Mouse (Mus musculus) midbrain, embryonic 12.5 days (tissue): ENCODE data around the gene Setmar. TPM values are rescaled to one million over a fixed set of nuclear protein-coding genes. Genes with fewer than 3 reads are reported as not detected.

Experiments used
- ATAC-seq: fragments of 200-750 bp; cut with Nextera tagmentation; 2 replicates; pipeline ENCODE4 v1.8.0; 2017; ENCODE audit warnings: low read depth, moderate TSS enrichment, moderate library complexity; ENCODE audit not compliant: low FRiP score
- H3K27ac ChIP-seq: fragments of 300-500 bp; sonication (generic); replicated peaks from 2 replicates; pipeline ENCODE4 v1.5.1; 2016; ENCODE audit warnings: mild to moderate bottlenecking
- H3K27me3 ChIP-seq: fragments of 300-500 bp; sonication (generic); 2 replicates; pipeline ENCODE4 v1.6.1; 2016; ENCODE audit warnings: mild to moderate bottlenecking
- H3K36me3 ChIP-seq: fragments of 300-500 bp; sonication (generic); 2 replicates; pipeline ENCODE4 v1.6.1; 2016
- H3K4me1 ChIP-seq: fragments of 300-500 bp; sonication (generic); 2 replicates; pipeline ENCODE4 v1.6.1; 2016
- H3K4me2 ChIP-seq: fragments of 300-500 bp; sonication (generic); replicated peaks from 2 replicates; pipeline ENCODE4 v1.6.1; 2016; ENCODE audit warnings: mild to moderate bottlenecking, moderate library complexity
- H3K4me3 ChIP-seq: fragments of 300-500 bp; sonication (generic); 2 replicates; pipeline ENCODE4 v1.5.1; 2016; ENCODE audit warnings: mild to moderate bottlenecking
- H3K9ac ChIP-seq: fragments of 300-500 bp; sonication (generic); replicated peaks from 2 replicates; pipeline ENCODE4 v1.6.1; 2016; ENCODE audit warnings: mild to moderate bottlenecking, moderate library complexity
- H3K9me3 ChIP-seq: fragments of 300-500 bp; sonication (generic); 2 replicates; pipeline ENCODE4 v1.6.1; 2016; ENCODE audit warnings: mild to moderate bottlenecking
- WGBS: fragments of 180-500 bp; shearing (Covaris S2); methylation state at CpG from one replicate; pipeline ENCODE4 v1.1.7; 2016; 5-methylcytosine and 5-hydroxymethylcytosine counted together
- polyA plus RNA-seq: library from polyadenylated mRNA; unstranded; fragments of >200 nt; fragmentation: Nextera tagmentation; extraction: Ambion mirVana; gene quantifications from 2 replicates; pipeline ENCODE4 v1.2.1, GENCODE M21; 2016

Gene Setmar
- polyA plus RNA-seq, 1 experiment from 2014 or later, result 8.3 TPM

- H3K4me2 ChIP-seq, result no peak overlapping the region
- no peak overlapping the region for H3K4me3 ChIP-seq
- H3K27ac ChIP-seq, result no peak overlapping the region
- no peaks in the 10 kb centered on the region for H3K4me1 ChIP-seq
- no peaks in the 10 kb centered on the region for H3K27me3 ChIP-seq
- H3K9ac ChIP-seq, result no peak overlapping the region
- 88% methylated on average over 1 of the region's 1 CpGs for WGBS
- no peaks in the 10 kb centered on the region for H3K36me3 ChIP-seq
- no peaks in the 10 kb centered on the region for H3K9me3 ChIP-seq
- no peak for ATAC-seq
Measured at GRCm38 (mm10) chr6:108125474-108125873, 60.6 kb downstream of the Setmar start.

DNA sequence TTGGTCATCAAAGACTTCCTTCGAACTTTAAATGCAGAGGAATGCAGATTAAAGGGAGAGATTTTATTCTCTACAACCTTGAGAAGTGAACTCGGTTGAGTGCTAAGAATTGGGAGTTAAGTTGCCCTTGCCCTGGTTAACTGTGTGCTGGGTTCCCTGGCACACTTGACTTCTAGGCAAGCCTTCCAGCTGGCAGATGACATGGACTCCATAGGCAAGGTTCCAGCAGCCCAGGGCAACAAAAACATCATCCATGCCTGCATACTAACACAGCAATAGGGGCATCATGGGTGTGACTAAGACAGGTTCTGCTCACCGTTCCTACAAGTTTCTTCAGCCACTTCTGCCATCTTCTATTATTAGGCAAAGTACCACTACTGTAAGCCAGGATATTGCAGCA, 61.8 kb downstream of the Setmar start:
- no peak overlapping the region for H3K9ac ChIP-seq
- no peaks in the 10 kb centered on the region for H3K9me3 ChIP-seq
- H3K4me3 ChIP-seq, result no peak overlapping the region
- H3K4me1 ChIP-seq, result no peaks in the 10 kb centered on the region
- ATAC-seq, result no peak
- no peaks in the 10 kb centered on the region for H3K27me3 ChIP-seq
- H3K27ac ChIP-seq, result no peak overlapping the region
- no peaks in the 10 kb centered on the region for H3K36me3 ChIP-seq
- WGBS, result 89% methylated on average over 3 of the region's 3 CpGs
- H3K4me2 ChIP-seq, result no peak overlapping the region

Other genes with a start within 250 kb of the Setmar start
- 14.0 and 15.9 TPM in 2 replicates for gene Sumf1, start 120.5 kb downstream of the Setmar start, polyA plus RNA-seq
- gene Itpr1, start 148.1 kb downstream of the Setmar start, polyA plus RNA-seq, result 7.3 and 7.4 TPM in 2 replicates